Mouse (Mus musculus): ENCODE data around the gene Creb3l4.

GRCm38 (mm10) chr3:90292345-90293275 lies 49.3 kb upstream of the Creb3l4 start, which contains the start of gene Gatad2b:
- TF ChIP-seq POLR2A (IDR thresholded peaks at IDR 0.05; ENCODE audit: low read depth, low read length) (peak; percentile 67), CTCF (IDR thresholded peaks at IDR 0.05; ENCODE audit: borderline replicate concordance, insufficient read depth, low read length) (no peak)
